Mouse (Mus musculus): ENCODE results near the gene Vps53. TPM values are rescaled to one million over a fixed set of nuclear protein-coding genes. Genes with fewer than 3 reads are reported as not detected.

The Vps53 gene
- polyA plus RNA-seq, 1 experiment from 2014 or later, result 22.9 TPM

GRCm38 (mm10) chr11:76093610-76094009 is 85.8 kb downstream of the Vps53 start:
- Histone ChIP-seq H3K36me3 (peaks cover 28% of the 10 kb centered on the region), H3K4me1 (0 out of 2 replicates have a peak, but pooled peaks cover 2% of the 10 kb centered on the region), H3K9me3 (replicated peaks) (no peaks in the 10 kb centered on the region), H3K27ac (no peak overlapping the region), H3K4me2 (no peak overlapping the region), H3K9ac (no peak overlapping the region), H3K4me3 (no peak overlapping the region), H3K27me3 (replicated peaks) (no peaks in the 10 kb centered on the region)
- 87% methylated on average over 8 of the region's 8 CpGs for WGBS (ENCODE audit: insufficient replicate concordance)
- ATAC-seq, result no peak

- no peak overlapping the region for H3K4me2 ChIP-seq
- WGBS (ENCODE audit: insufficient replicate concordance), result 73% methylated on average over 6 of the region's 6 CpGs
- H3K4me1 ChIP-seq, result peaks cover 2% of the 10 kb centered on the region; the same call in 1 of the 2 replicates
- no peak overlapping the region for H3K9ac ChIP-seq
- no peak overlapping the region for H3K27ac ChIP-seq
- H3K36me3 ChIP-seq, result peaks cover 44% of the 10 kb centered on the region
- no peak overlapping the region for H3K4me3 ChIP-seq
- no peaks in the 10 kb centered on the region for H3K9me3 ChIP-seq (replicated peaks)
- ATAC-seq, result no peak
- H3K27me3 ChIP-seq (replicated peaks), result no peaks in the 10 kb centered on the region
Measured at GRCm38 (mm10) chr11:76089776-76090175, 89.7 kb downstream of the Vps53 start.

GRCm38 (mm10) chr11:76088506-76088905 is 90.9 kb downstream of the Vps53 start:
- H3K36me3 ChIP-seq, result peaks cover 44% of the 10 kb centered on the region
- H3K9me3 ChIP-seq (replicated peaks), result no peaks in the 10 kb centered on the region
- WGBS (ENCODE audit: insufficient replicate concordance), result 57% methylated on average over 4 of the region's 4 CpGs
- no peak overlapping the region for H3K9ac ChIP-seq
- no peak overlapping the region for H3K4me3 ChIP-seq
- H3K4me1 ChIP-seq, result peaks cover 2% of the 10 kb centered on the region; the same call in 1 of the 2 replicates
- H3K27ac ChIP-seq, result no peak overlapping the region
- no peaks in the 10 kb centered on the region for H3K27me3 ChIP-seq (replicated peaks)
- no peak overlapping the region for H3K4me2 ChIP-seq
- no peak for ATAC-seq

GRCm38 (mm10) chr11:76085898-76086591 is 93.4 kb downstream of the Vps53 start:
- no peak for ATAC-seq
- Histone ChIP-seq H3K4me3 (no peak overlapping the region), H3K27ac (no peak overlapping the region), H3K9me3 (replicated peaks) (no peaks in the 10 kb centered on the region), H3K4me2 (no peak overlapping the region), H3K36me3 (peaks cover 44% of the 10 kb centered on the region), H3K27me3 (replicated peaks) (no peaks in the 10 kb centered on the region), H3K9ac (no peak overlapping the region), H3K4me1 (no peaks in the 10 kb centered on the region; the same call in 1 of the 2 replicates)
- WGBS (ENCODE audit: insufficient replicate concordance), result 51% methylated on average over 5 of the region's 5 CpGs

- WGBS (ENCODE audit: insufficient replicate concordance), result 48% methylated on average over 1 of the region's 1 CpGs
- no peak for ATAC-seq
- no peaks in the 10 kb centered on the region; the same call in 1 of the 2 replicates for H3K4me1 ChIP-seq
- no peaks in the 10 kb centered on the region for H3K9me3 ChIP-seq (replicated peaks)
- no peak overlapping the region for H3K9ac ChIP-seq
- no peaks in the 10 kb centered on the region for H3K27me3 ChIP-seq (replicated peaks)
- H3K4me3 ChIP-seq, result no peak overlapping the region
- peaks cover 44% of the 10 kb centered on the region for H3K36me3 ChIP-seq
- H3K27ac ChIP-seq, result no peak overlapping the region
- no peak overlapping the region for H3K4me2 ChIP-seq
Measured at GRCm38 (mm10) chr11:76084943-76085342, 94.5 kb downstream of the Vps53 start.

GRCm38 (mm10) chr11:76083941-76084367 is 95.5 kb downstream of the Vps53 start:
- Histone ChIP-seq H3K9me3 (replicated peaks) (no peaks in the 10 kb centered on the region), H3K27me3 (replicated peaks) (no peaks in the 10 kb centered on the region), H3K36me3 (peaks cover 45% of the 10 kb centered on the region), H3K4me2 (no peak overlapping the region), H3K4me1 (no peaks in the 10 kb centered on the region; the same call in 1 of the 2 replicates), H3K4me3 (no peak overlapping the region), H3K9ac (no peak overlapping the region), H3K27ac (no peak overlapping the region)
- WGBS (ENCODE audit: insufficient replicate concordance), result 82% methylated on average over 3 of the region's 3 CpGs
- no peak for ATAC-seq

- Histone ChIP-seq H3K27me3 (replicated peaks) (no peaks in the 10 kb centered on the region), H3K4me1 (no peaks in the 10 kb centered on the region; the same call in 1 of the 2 replicates), H3K9me3 (replicated peaks) (no peaks in the 10 kb centered on the region), H3K36me3 (peaks cover 43% of the 10 kb centered on the region), H3K4me2 (no peak overlapping the region), H3K9ac (no peak overlapping the region), H3K4me3 (no peak overlapping the region), H3K27ac (no peak overlapping the region)
- ATAC-seq, result no peak
- 73% methylated on average over 6 of the region's 6 CpGs for WGBS (ENCODE audit: insufficient replicate concordance)
Measured at GRCm38 (mm10) chr11:76081048-76081640, 98.3 kb downstream of the Vps53 start.

GRCm38 (mm10) chr11:76080293-76080692 is 99.2 kb downstream of the Vps53 start:
- 55% methylated on average over 2 of the region's 2 CpGs for WGBS (ENCODE audit: insufficient replicate concordance)
- no peak for ATAC-seq
- no peak overlapping the region for H3K4me3 ChIP-seq

GRCm38 (mm10) chr11:76077341-76077740 is 102.1 kb downstream of the Vps53 start:
- Histone ChIP-seq H3K36me3 (peaks cover 48% of the 10 kb centered on the region), H3K4me3 (no peak overlapping the region), H3K4me2 (no peak overlapping the region), H3K9ac (no peak overlapping the region), H3K27ac (no peak overlapping the region), H3K27me3 (replicated peaks) (no peaks in the 10 kb centered on the region), H3K9me3 (replicated peaks) (no peaks in the 10 kb centered on the region), H3K4me1 (no peaks in the 10 kb centered on the region)
- no peak for ATAC-seq
- WGBS (ENCODE audit: insufficient replicate concordance), result 79% methylated on average over 6 of the region's 6 CpGs

More at GRCm38 (mm10) chr11:76080293-76080692, 99.2 kb downstream of the Vps53 start:
- peaks cover 43% of the 10 kb centered on the region for H3K36me3 ChIP-seq
- H3K27me3 ChIP-seq (replicated peaks), result no peaks in the 10 kb centered on the region
- H3K4me1 ChIP-seq, result no peaks in the 10 kb centered on the region; the same call in 1 of the 2 replicates
- no peak overlapping the region for H3K9ac ChIP-seq
- H3K9me3 ChIP-seq (replicated peaks), result no peaks in the 10 kb centered on the region
- H3K4me2 ChIP-seq, result no peak overlapping the region
- H3K27ac ChIP-seq, result no peak overlapping the region

- Histone ChIP-seq H3K4me1 (no peaks in the 10 kb centered on the region), H3K27ac (no peak overlapping the region), H3K4me3 (no peak overlapping the region), H3K9ac (no peak overlapping the region), H3K9me3 (replicated peaks) (no peaks in the 10 kb centered on the region), H3K27me3 (replicated peaks) (no peaks in the 10 kb centered on the region), H3K36me3 (peaks cover 30% of the 10 kb centered on the region), H3K4me2 (no peak overlapping the region)
- ATAC-seq, result no peak
- 71% methylated on average over 11 of the region's 11 CpGs for WGBS (ENCODE audit: insufficient replicate concordance)
Measured at GRCm38 (mm10) chr11:76074296-76075093, 105.0 kb downstream of the Vps53 start.

- no peaks in the 10 kb centered on the region for H3K9me3 ChIP-seq (replicated peaks)
- WGBS (ENCODE audit: insufficient replicate concordance), result 85% methylated on average over 6 of the region's 6 CpGs
- no peak for ATAC-seq
Measured at GRCm38 (mm10) chr11:76069816-76070215, 109.6 kb downstream of the Vps53 start.

More at GRCm38 (mm10) chr11:76069816-76070215, 109.6 kb downstream of the Vps53 start:
- Histone ChIP-seq H3K4me1 (no peaks in the 10 kb centered on the region), H3K27me3 (replicated peaks) (no peaks in the 10 kb centered on the region), H3K27ac (no peak overlapping the region), H3K4me3 (no peak overlapping the region), H3K9ac (no peak overlapping the region), H3K36me3 (peaks cover 17% of the 10 kb centered on the region), H3K4me2 (no peak overlapping the region)
